Mouse (Mus musculus) natural killer cell, adult 2 months (primary cell): ENCODE data around the gene Naaladl2.

Experiments used
- DNase-seq, 2 experiments: peaks; one replicate each; pipeline ENCODE4 v3.0.0; 2022; ENCODE audit warnings: low spot score in 2 of 2

The Naaladl2 gene

GRCm38 (mm10) chr3:23972747-23973667 is 1171.1 kb downstream of the Naaladl2 start:
- no peak for DNase-seq

- DNase-seq: no peak
These were observed 1181.0 kb downstream of the Naaladl2 start for GRCm38 (mm10) chr3:23962961-23963621.

DNA sequence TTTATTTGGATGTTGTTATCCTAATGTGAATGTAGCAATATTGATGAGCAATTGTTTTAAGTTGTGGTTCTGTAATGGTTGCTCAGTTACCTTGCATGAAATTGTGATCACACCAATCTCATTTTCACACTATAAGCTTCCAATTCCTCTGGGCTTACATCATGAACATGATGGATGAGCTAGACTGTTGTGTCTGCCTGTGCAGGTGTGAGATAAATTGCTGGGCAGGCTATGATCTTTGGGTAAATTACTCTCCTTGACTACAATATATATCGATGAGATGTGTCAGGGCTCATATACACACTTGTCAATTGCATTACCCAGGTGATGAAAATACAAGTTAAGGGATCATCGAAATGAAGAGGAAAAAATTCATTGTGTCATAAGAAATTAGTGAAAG is 1197.9 kb downstream of the Naaladl2 start:
- DNase-seq: no peak

- no peak for DNase-seq
These were observed 1206.8 kb downstream of the Naaladl2 start for GRCm38 (mm10) chr3:23937299-23937698.

DNA sequence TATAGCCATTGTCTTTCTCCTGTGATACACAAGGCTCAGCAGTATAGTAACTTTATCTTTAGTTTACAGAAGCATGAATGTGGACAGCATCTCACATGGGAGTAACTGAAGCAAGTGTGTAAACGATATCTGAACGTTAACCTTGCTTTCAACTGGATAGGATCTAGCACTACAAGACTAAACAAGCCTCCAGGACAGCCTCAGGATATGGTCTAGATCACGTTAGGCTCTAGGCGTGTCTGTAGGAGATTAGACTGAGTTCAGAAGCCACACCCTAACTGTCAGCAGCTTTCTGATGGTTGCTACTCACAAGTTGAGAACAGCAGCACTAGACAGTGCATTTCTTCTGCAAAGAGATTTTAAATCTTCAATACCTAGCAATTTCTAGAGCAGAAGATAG is 1216.0 kb downstream of the Naaladl2 start:
- no peak for DNase-seq

- DNase-seq: no peak
These were observed 1236.4 kb downstream of the Naaladl2 start for GRCm38 (mm10) chr3:23907682-23908081.

GRCm38 (mm10) chr3:23865688-23866087 is 1278.4 kb downstream of the Naaladl2 start:
- DNase-seq: no peak

- DNase-seq: no peak
These were observed 1286.8 kb downstream of the Naaladl2 start for GRCm38 (mm10) chr3:23857275-23857674.

DNA sequence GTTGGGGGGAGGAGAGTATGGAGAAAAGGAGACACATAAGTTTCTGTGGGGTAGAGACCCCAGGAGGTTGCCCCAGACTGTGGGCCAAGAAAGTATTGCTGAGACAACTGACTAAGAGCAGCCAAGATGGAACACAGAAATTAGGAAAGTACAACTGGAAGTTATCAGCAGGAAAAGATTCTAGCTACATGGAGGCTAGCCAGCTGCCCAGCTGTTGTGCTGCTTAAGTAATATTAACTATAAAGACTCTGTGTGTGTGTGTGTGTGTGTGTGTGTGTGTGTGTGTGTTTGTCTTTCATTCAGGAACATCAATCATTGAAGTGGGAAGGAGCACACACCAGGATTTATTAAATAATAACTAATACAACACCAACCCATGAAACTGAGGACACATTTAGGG is 1326.5 kb downstream of the Naaladl2 start:
- no peak for DNase-seq

GRCm38 (mm10) chr3:23758746-23759145 is 1385.3 kb downstream of the Naaladl2 start:
- DNase-seq: no peak
